Mouse (Mus musculus): Measurements from ENCODE around the gene Epb41l3. TPM values are rescaled to one million over a fixed set of nuclear protein-coding genes. Genes with fewer than 3 reads are reported as not detected.

Gene Epb41l3
- 0.57 and 0.75 TPM in 2 replicates for total RNA-seq (2023)

GRCm38 (mm10) chr17:69075501-69076237, at the start of gene Epb41l3:
Gene Epb41l3, plus strand, starts transcription at chr17:69075683.

Other genes starting within 250 kb of the Epb41l3 start
- gene Tmem200c, start 249.1 kb upstream of the Epb41l3 start, total RNA-seq (2023), result not detected in 2 replicates